Mouse (Mus musculus): ENCODE data around the gene Ptar1.

DNA sequence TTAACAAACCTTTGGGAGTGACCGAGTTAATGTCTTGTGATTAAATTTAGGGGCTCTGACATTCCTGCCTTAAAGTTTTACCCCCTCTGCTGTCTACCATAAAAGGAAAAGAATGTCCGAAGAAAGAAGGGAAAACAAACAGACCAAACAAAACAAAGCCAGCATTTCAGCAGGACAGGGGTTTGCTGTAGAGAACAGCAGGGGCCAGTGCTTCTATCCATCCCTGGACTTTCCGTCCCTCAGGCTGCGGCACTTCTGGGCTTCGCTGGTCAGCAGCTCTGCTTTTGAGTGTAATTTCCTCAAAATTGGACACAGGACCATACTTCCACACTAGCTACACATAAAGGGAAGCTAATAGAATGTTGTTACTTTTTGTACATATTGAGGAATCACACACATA lies 81.6 kb downstream of the Ptar1 start:
- TF ChIP-seq IRF4 (IDR thresholded peaks at IDR 0.05; ENCODE audit: low read depth, low read length) (no peak), GABPA (IDR thresholded peaks at IDR 0.05; ENCODE audit: insufficient replicate concordance, low read depth, low read length) (no peak)

All from CH12.LX (cell line).